Mouse (Mus musculus): ENCODE results near the gene Spata19. TPM values are rescaled to one million over a fixed set of nuclear protein-coding genes. Genes with fewer than 3 reads are reported as not detected.

Gene Spata19
- polyA plus RNA-seq, 1 experiment = not detected

- no peak for TF ChIP-seq USF1 (IDR thresholded peaks at IDR 0.05; ENCODE audit: low read depth)
- TF ChIP-seq MYOG (IDR thresholded peaks at IDR 0.05; ENCODE audit: control insufficient read depth in 1 of 3, insufficient read depth in 1 of 3, insufficient read length in 2 of 3, low read depth in 2 of 3) = peak in 1 of 3 experiments; percentile 19
- no peaks in the 10 kb centered on the region for H3K36me3 ChIP-seq (ENCODE audit: control insufficient read depth, insufficient read depth)
- H3ac ChIP-seq (ENCODE audit: control insufficient read depth, insufficient read length) = no peak overlapping the region
- no peak overlapping the region for H3K4me3 ChIP-seq
- H3K27me3 ChIP-seq (ENCODE audit: control insufficient read depth, insufficient read depth, insufficient read length) = no peaks in the 10 kb centered on the region
- no peak overlapping the region for H3K4me2 ChIP-seq (ENCODE audit: low read depth)
- no peaks in the 10 kb centered on the region for H3K79me2 ChIP-seq (ENCODE audit: control insufficient read depth, insufficient read depth)
Observed at GRCm38 (mm10) chr9:27437391-27438061, 40.9 kb downstream of the Spata19 start.

GRCm38 (mm10) chr9:27449780-27450422, 53.3 kb downstream of the Spata19 start:
- H3K36me3 ChIP-seq (ENCODE audit: control insufficient read depth, insufficient read depth) = no peaks in the 10 kb centered on the region
- no peaks in the 10 kb centered on the region for H3K27me3 ChIP-seq (ENCODE audit: control insufficient read depth, insufficient read depth, insufficient read length)
- H3K4me2 ChIP-seq (ENCODE audit: low read depth) = no peak overlapping the region
- no peak overlapping the region for H3K4me3 ChIP-seq
- no peaks in the 10 kb centered on the region for H3K79me2 ChIP-seq (ENCODE audit: control insufficient read depth, insufficient read depth)
- H3ac ChIP-seq (ENCODE audit: control insufficient read depth, insufficient read length) = no peak overlapping the region
- TF ChIP-seq E2F4 (IDR thresholded peaks at IDR 0.05; ENCODE audit: insufficient read depth) = no peak
- TF ChIP-seq TCF3 (IDR thresholded peaks at IDR 0.05; ENCODE audit: insufficient read length, low read depth) = peak; percentile 27
- no peak for TF ChIP-seq TCF12 (IDR thresholded peaks at IDR 0.05; ENCODE audit: insufficient read depth, poor library complexity, severe bottlenecking)
- TF ChIP-seq POLR2AphosphoS2 (IDR thresholded peaks at IDR 0.05; ENCODE audit: insufficient read length, low read depth) = no peak
- TF ChIP-seq MAX (IDR thresholded peaks at IDR 0.05; ENCODE audit: low read depth) = no peak
- peak in 1 of 3 experiments; percentile 76 for TF ChIP-seq MYOG (IDR thresholded peaks at IDR 0.05; ENCODE audit: control insufficient read depth in 1 of 3, insufficient read depth in 1 of 3, insufficient read length in 2 of 3, low read depth in 2 of 3)
- TF ChIP-seq SRF (IDR thresholded peaks at IDR 0.05; ENCODE audit: control insufficient read depth, insufficient read length, low read depth) = no peak
- TF ChIP-seq CEBPB (IDR thresholded peaks at IDR 0.05; ENCODE audit: insufficient read depth, poor library complexity, severe bottlenecking) = no peak
- no peak for TF ChIP-seq REST (IDR thresholded peaks at IDR 0.05; ENCODE audit: insufficient read depth, insufficient read length)
- TF ChIP-seq MYOD1 (IDR thresholded peaks at IDR 0.05; ENCODE audit: control insufficient read depth in 1 of 3, insufficient read length in 2 of 3, low read depth in 2 of 3) = peak in 1 of 3 experiments; percentile 56
- TF ChIP-seq POLR2A (IDR thresholded peaks at IDR 0.05; ENCODE audit: insufficient read length, low read depth) = no peak
- no peak for TF ChIP-seq USF1 (IDR thresholded peaks at IDR 0.05; ENCODE audit: low read depth)

Other genes with a start within 250 kb of the Spata19 start
- 22.9 TPM for gene Jam3, start 241.4 kb upstream of the Spata19 start, polyA plus RNA-seq (2012; fragmentation: generic; extraction: Trizol)
- gene Igsf9b, start 97.6 kb upstream of the Spata19 start, polyA plus RNA-seq (2012; fragmentation: generic; extraction: Trizol) = 0.04 TPM

Data from myocyte (in vitro differentiated cells).